Mouse (Mus musculus) small intestine, adult 2 months (tissue): Measurements from ENCODE around the gene Eif1. TPM values are rescaled to one million over a fixed set of nuclear protein-coding genes. Genes with fewer than 3 reads are reported as not detected.
A peak's percentile ranks its signal among the peaks of the same experiment; 100 is the strongest.
"Not testable (repeated sequence)": the region's sequence is repeated elsewhere in the genome, so short reads cannot be mapped to it uniquely, and the experiment has no call there.

Experiments
- H3K27ac ChIP-seq: fragments of 200-500 bp; 2 replicates; pipeline ENCODE4 v1.5.1; 2012; ENCODE audit warnings: low read depth, low read length, control low read depth, inconsistent platforms; ENCODE audit not compliant: insufficient read depth
- H3K27me3 ChIP-seq: fragments of 200-500 bp; 2 replicates; pipeline ENCODE4 v1.6.1; 2012; ENCODE audit warnings: mild to moderate bottlenecking, moderate library complexity, low read length, inconsistent platforms; ENCODE audit not compliant: control insufficient read depth, insufficient read depth
- H3K36me3 ChIP-seq: fragments of 200-500 bp; 2 replicates; pipeline ENCODE4 v1.6.1; 2012; ENCODE audit warnings: mild to moderate bottlenecking, low read length, control low read depth, inconsistent platforms; ENCODE audit not compliant: control insufficient read depth, insufficient read depth
- H3K4me1 ChIP-seq: fragments of 200-500 bp; 2 replicates; pipeline ENCODE4 v1.6.1; 2012; ENCODE audit warnings: low read length, inconsistent platforms, mixed read lengths; ENCODE audit not compliant: control insufficient read depth, insufficient read depth, insufficient read length
- H3K4me3 ChIP-seq: fragments of 200-500 bp; 2 replicates; pipeline ENCODE4 v1.5.1; 2012; ENCODE audit warnings: low read depth, mild to moderate bottlenecking, control low read depth, inconsistent platforms, low read length, moderate library complexity
- CTCF ChIP-seq: fragments of 200-500 bp; IDR thresholded peaks from 2 replicates; pipeline ENCODE4 v1.5.1; 2012; ENCODE audit warnings: low read depth, mild to moderate bottlenecking, control low read depth, inconsistent platforms, low read length, moderate library complexity, mixed read lengths; ENCODE audit not compliant: insufficient replicate concordance, insufficient read length; ENCODE audit errors: extremely low read depth
- POLR2A ChIP-seq: fragments of 200-500 bp; IDR thresholded peaks from 2 replicates; pipeline ENCODE4 v1.6.1; 2012; ENCODE audit warnings: low read depth, mild to moderate bottlenecking, control low read depth, inconsistent platforms, low read length, moderate library complexity
- WGBS: fragments of 180-500 bp; shearing (Covaris S2); methylation state at CpG from one replicate; pipeline ENCODE4 v1.1.7; 2018; 5-methylcytosine and 5-hydroxymethylcytosine counted together
- polyA plus RNA-seq: library from polyadenylated mRNA; depleted of rRNA; stranded (reverse); fragments of >200 nt; gene quantifications from 2 replicates; pipeline ENCODE4 v1.2.3, GENCODE M21; 2012

The Eif1 gene
- polyA plus RNA-seq, 1 experiment, result 102 TPM

GRCm38 (mm10) chr11:100355972-100356818 is 36.5 kb downstream of the Eif1 start, which contains the start of gene Hap1:
Gene Hap1 (minus strand): TSS chr11:100356128.
- Histone ChIP-seq H3K4me3 (peak within 1 kb of the TSS; percentile 80), H3K27me3 (peaks cover 30% of the 10 kb centered on the region), H3K36me3 (no peaks in the 10 kb centered on the region), H3K27ac (no peak within 1 kb of the TSS), H3K4me1 (peaks cover 3% of the 10 kb centered on the region)
- TF ChIP-seq CTCF (no peak), POLR2A (no peak)
- 2% methylated on average over 49 of the region's 49 CpGs for WGBS

GRCm38 (mm10) chr11:100356819-100357211 is 37.1 kb downstream of the Eif1 start:
- 18% methylated on average over 9 of the region's 9 CpGs for WGBS
- H3K4me1 ChIP-seq, result peaks cover 3% of the 10 kb centered on the region
- no peak for TF ChIP-seq CTCF
- TF ChIP-seq POLR2A, result no peak
- H3K27me3 ChIP-seq, result peaks cover 30% of the 10 kb centered on the region
- H3K4me3 ChIP-seq, result no peak overlapping the region; the same call in 1 of the 2 replicates
- no peak overlapping the region for H3K27ac ChIP-seq
- H3K36me3 ChIP-seq, result no peaks in the 10 kb centered on the region

- Histone ChIP-seq H3K4me3 (no peak overlapping the region), H3K27me3 (peaks cover 30% of the 10 kb centered on the region), H3K4me1 (peaks cover 3% of the 10 kb centered on the region), H3K36me3 (no peaks in the 10 kb centered on the region), H3K27ac (no peak overlapping the region)
- TF ChIP-seq CTCF, result no peak
- TF ChIP-seq POLR2A, result no peak
- 51% methylated on average over 5 of the region's 5 CpGs for WGBS
Measured at GRCm38 (mm10) chr11:100357408-100357807, 37.7 kb downstream of the Eif1 start.

GRCm38 (mm10) chr11:100360175-100360574 is 40.5 kb downstream of the Eif1 start:
- TF ChIP-seq CTCF, result no peak
- TF ChIP-seq POLR2A, result no peak
- no peak overlapping the region for H3K27ac ChIP-seq
- 61% methylated on average over 6 of the region's 6 CpGs for WGBS

GRCm38 (mm10) chr11:100361059-100361458 is 41.4 kb downstream of the Eif1 start:
- no CpG with 5 or more reads among the region's 13 CpGs for whole genome bisulfite sequencing
- H3K4me3 ChIP-seq, H3K4me1 ChIP-seq, H3K27ac ChIP-seq, H3K36me3 ChIP-seq: not testable (repeated sequence)
- peaks cover 23% of the 10 kb centered on the region for H3K27me3 ChIP-seq

More at GRCm38 (mm10) chr11:100360175-100360574, 40.5 kb downstream of the Eif1 start:
- Histone ChIP-seq H3K36me3 (no peaks in the 10 kb centered on the region), H3K27me3 (peaks cover 27% of the 10 kb centered on the region), H3K4me1 (peaks cover 3% of the 10 kb centered on the region), H3K4me3 (no peak overlapping the region)

GRCm38 (mm10) chr11:100362209-100362978 is 42.7 kb downstream of the Eif1 start:
- 10% methylated on average over 8 of the region's 8 CpGs for WGBS
- Histone ChIP-seq H3K27me3 (0 out of 2 replicates have a peak, but pooled peaks cover 11% of the 10 kb centered on the region), H3K4me1 (0 out of 2 replicates have a peak, but pooled peaks cover 2% of the 10 kb centered on the region), H3K27ac (no peak overlapping the region), H3K36me3 (no peaks in the 10 kb centered on the region), H3K4me3 (no peak overlapping the region)
- TF ChIP-seq POLR2A (no peak), CTCF (peak; percentile 88; the same call in 1 of the 2 replicates)
